Mouse (Mus musculus): ENCODE results near the gene Arhgef15. TPM values are rescaled to one million over a fixed set of nuclear protein-coding genes. Genes with fewer than 3 reads are reported as not detected.

Gene Arhgef15
- polyA plus RNA-seq, 1 experiment, result 0.25 TPM

GRCm38 (mm10) chr11:68906461-68906790 lies 50.9 kb downstream of the Arhgef15 start:
- peaks cover 15% of the 10 kb centered on the region for H3K79me3 ChIP-seq (ENCODE audit: low read depth)
- H3K4me3 ChIP-seq (ENCODE audit: insufficient read depth, poor library complexity, severe bottlenecking), result no peak overlapping the region
- H3K36me3 ChIP-seq (ENCODE audit: control insufficient read depth, insufficient read depth), result peaks cover 27% of the 10 kb centered on the region
- H3K27me3 ChIP-seq (ENCODE audit: control insufficient read depth, insufficient read depth, insufficient read length), result no peaks in the 10 kb centered on the region
- H3K79me2 ChIP-seq (ENCODE audit: control insufficient read depth, insufficient read depth), result peaks cover 25% of the 10 kb centered on the region
- TF ChIP-seq FOSL1 (IDR thresholded peaks at IDR 0.05; ENCODE audit: insufficient read depth, low read length, poor library complexity, severe bottlenecking) (no peak), USF1 (IDR thresholded peaks at IDR 0.05; ENCODE audit: low read depth) (no peak), CEBPB (IDR thresholded peaks at IDR 0.05; ENCODE audit: low read depth) (no peak), CTCF (IDR thresholded peaks at IDR 0.05; ENCODE audit: control insufficient read depth, insufficient read depth, insufficient read length) (no peak), MYOG (IDR thresholded peaks at IDR 0.05; ENCODE audit: control insufficient read depth, extremely low read depth, insufficient read length) (no peak), MAX (IDR thresholded peaks at IDR 0.05) (no peak), MYOD1 (IDR thresholded peaks at IDR 0.05; ENCODE audit: control insufficient read depth, insufficient read length, low read depth) (no peak)
- no peak overlapping the region for H3ac ChIP-seq (ENCODE audit: control insufficient read depth, insufficient read length, low read depth)

DNA sequence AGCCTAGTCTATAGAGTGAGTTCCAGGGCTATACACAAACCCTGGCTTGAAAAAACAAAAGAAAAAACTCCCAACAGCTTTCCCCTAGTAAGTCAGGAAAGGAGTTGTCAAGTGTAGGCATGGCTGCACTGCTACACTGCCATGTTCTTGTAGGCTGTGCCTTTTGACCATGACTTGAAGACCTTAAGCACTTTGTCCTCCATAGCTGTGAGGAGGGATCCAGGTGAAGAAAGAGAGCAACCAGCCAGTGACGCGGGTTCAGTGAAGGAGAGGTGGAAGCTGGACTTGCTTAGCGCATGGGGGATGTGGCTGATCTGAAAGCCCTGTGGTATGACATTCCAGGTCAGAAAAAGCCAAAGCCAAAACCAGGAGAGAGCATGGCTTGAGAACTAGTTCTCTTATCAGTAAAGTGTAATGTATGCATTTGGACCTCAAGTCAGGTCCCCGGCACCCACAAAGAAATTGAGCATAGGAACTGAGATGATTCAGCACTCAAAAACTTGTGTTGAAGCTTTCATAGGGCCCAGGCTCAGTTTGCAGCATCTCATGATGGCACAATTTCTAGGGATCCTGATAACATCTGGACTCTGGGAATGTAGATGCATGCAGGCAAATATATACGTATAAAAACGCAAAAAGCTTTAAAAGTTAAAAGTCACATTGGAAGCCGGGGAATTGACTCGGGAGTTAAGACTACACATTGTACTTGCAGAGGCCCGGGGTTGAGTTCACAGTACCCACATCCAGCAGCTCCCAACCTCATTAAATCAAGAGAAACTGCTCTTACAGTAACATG lies 51.4 kb downstream of the Arhgef15 start:
- peaks cover 26% of the 10 kb centered on the region for H3K79me2 ChIP-seq (ENCODE audit: control insufficient read depth, insufficient read depth)
- H3K4me3 ChIP-seq (ENCODE audit: insufficient read depth, poor library complexity, severe bottlenecking), result no peak overlapping the region
- H3K36me3 ChIP-seq (ENCODE audit: control insufficient read depth, insufficient read depth), result peaks cover 27% of the 10 kb centered on the region
- peaks cover 15% of the 10 kb centered on the region for H3K79me3 ChIP-seq (ENCODE audit: low read depth)
- H3ac ChIP-seq (ENCODE audit: control insufficient read depth, insufficient read length, low read depth), result no peak overlapping the region
- TF ChIP-seq MAX (IDR thresholded peaks at IDR 0.05) (no peak), MYOD1 (IDR thresholded peaks at IDR 0.05; ENCODE audit: control insufficient read depth, insufficient read length, low read depth) (no peak), CTCF (IDR thresholded peaks at IDR 0.05; ENCODE audit: control insufficient read depth, insufficient read depth, insufficient read length) (no peak), MYOG (IDR thresholded peaks at IDR 0.05; ENCODE audit: control insufficient read depth, extremely low read depth, insufficient read length) (no peak), FOSL1 (IDR thresholded peaks at IDR 0.05; ENCODE audit: insufficient read depth, low read length, poor library complexity, severe bottlenecking) (no peak), USF1 (IDR thresholded peaks at IDR 0.05; ENCODE audit: low read depth) (no peak), CEBPB (IDR thresholded peaks at IDR 0.05; ENCODE audit: low read depth) (no peak)
- no peaks in the 10 kb centered on the region for H3K27me3 ChIP-seq (ENCODE audit: control insufficient read depth, insufficient read depth, insufficient read length)

GRCm38 (mm10) chr11:68905138-68905531 lies 52.1 kb downstream of the Arhgef15 start:
- Histone ChIP-seq H3K36me3 (ENCODE audit: control insufficient read depth, insufficient read depth) (peaks cover 27% of the 10 kb centered on the region), H3K4me3 (ENCODE audit: insufficient read depth, poor library complexity, severe bottlenecking) (no peak overlapping the region), H3K79me3 (ENCODE audit: low read depth) (peaks cover 15% of the 10 kb centered on the region), H3ac (ENCODE audit: control insufficient read depth, insufficient read length, low read depth) (no peak overlapping the region), H3K79me2 (ENCODE audit: control insufficient read depth, insufficient read depth) (peaks cover 26% of the 10 kb centered on the region), H3K27me3 (ENCODE audit: control insufficient read depth, insufficient read depth, insufficient read length) (no peaks in the 10 kb centered on the region)
- TF ChIP-seq FOSL1 (IDR thresholded peaks at IDR 0.05; ENCODE audit: insufficient read depth, low read length, poor library complexity, severe bottlenecking) (no peak), MYOD1 (IDR thresholded peaks at IDR 0.05; ENCODE audit: control insufficient read depth, insufficient read length, low read depth) (no peak), CTCF (IDR thresholded peaks at IDR 0.05; ENCODE audit: control insufficient read depth, insufficient read depth, insufficient read length) (no peak), MYOG (IDR thresholded peaks at IDR 0.05; ENCODE audit: control insufficient read depth, extremely low read depth, insufficient read length) (no peak), MAX (IDR thresholded peaks at IDR 0.05) (no peak), USF1 (IDR thresholded peaks at IDR 0.05; ENCODE audit: low read depth) (no peak), CEBPB (IDR thresholded peaks at IDR 0.05; ENCODE audit: low read depth) (no peak)

DNA sequence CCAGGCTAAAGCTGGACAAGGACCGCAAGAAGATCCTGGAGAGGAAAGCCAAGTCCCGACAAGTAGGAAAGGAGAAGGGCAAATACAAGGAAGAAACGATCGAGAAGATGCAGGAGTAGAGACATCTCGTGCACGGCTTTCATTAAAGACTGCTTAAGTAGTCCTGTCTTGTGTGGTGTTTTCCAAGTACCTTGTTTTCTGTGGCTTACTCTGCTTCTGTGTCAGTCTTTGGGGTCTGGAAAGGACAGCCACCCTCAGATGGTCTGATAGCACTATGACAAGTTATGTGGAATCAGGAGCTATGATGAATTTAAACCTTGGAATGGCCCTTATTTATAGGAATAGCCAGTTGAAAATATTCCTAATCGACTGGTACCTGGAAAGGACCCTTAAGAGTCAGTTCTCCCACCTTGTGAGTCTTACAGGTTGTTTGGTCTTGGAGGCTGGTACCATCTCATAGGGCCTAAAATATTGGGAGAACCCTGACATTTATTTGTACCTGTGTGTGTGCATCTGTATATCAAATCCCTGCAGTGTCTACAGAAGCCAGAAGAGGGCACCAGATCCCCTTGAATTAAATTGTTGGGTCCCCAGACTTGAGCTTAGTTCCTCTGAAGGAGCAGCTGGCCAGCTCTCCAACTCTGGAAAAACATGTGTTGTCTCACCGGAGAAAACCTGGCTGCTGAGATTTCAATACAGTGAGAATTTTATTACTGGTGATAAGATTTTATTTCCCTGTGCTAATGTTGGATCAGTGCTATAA lies 52.7 kb downstream of the Arhgef15 start:
- Histone ChIP-seq H3K36me3 (ENCODE audit: control insufficient read depth, insufficient read depth) (peaks cover 27% of the 10 kb centered on the region), H3K79me2 (ENCODE audit: control insufficient read depth, insufficient read depth) (peaks cover 26% of the 10 kb centered on the region), H3K79me3 (ENCODE audit: low read depth) (peaks cover 15% of the 10 kb centered on the region), H3ac (ENCODE audit: control insufficient read depth, insufficient read length, low read depth) (no peak overlapping the region), H3K4me3 (ENCODE audit: insufficient read depth, poor library complexity, severe bottlenecking) (no peak overlapping the region), H3K27me3 (ENCODE audit: control insufficient read depth, insufficient read depth, insufficient read length) (no peaks in the 10 kb centered on the region)
- TF ChIP-seq MAX (IDR thresholded peaks at IDR 0.05), result no peak
- no peak for TF ChIP-seq CEBPB (IDR thresholded peaks at IDR 0.05; ENCODE audit: low read depth)
- TF ChIP-seq MYOG (IDR thresholded peaks at IDR 0.05; ENCODE audit: control insufficient read depth, extremely low read depth, insufficient read length), result no peak
- no peak for TF ChIP-seq MYOD1 (IDR thresholded peaks at IDR 0.05; ENCODE audit: control insufficient read depth, insufficient read length, low read depth)
- no peak for TF ChIP-seq USF1 (IDR thresholded peaks at IDR 0.05; ENCODE audit: low read depth)

GRCm38 (mm10) chr11:68903775-68904174 lies 53.5 kb downstream of the Arhgef15 start:
- TF ChIP-seq MYOG (IDR thresholded peaks at IDR 0.05; ENCODE audit: control insufficient read depth, extremely low read depth, insufficient read length) (no peak), MAX (IDR thresholded peaks at IDR 0.05) (no peak), USF1 (IDR thresholded peaks at IDR 0.05; ENCODE audit: low read depth) (no peak), FOSL1 (IDR thresholded peaks at IDR 0.05; ENCODE audit: insufficient read depth, low read length, poor library complexity, severe bottlenecking) (no peak), MYOD1 (IDR thresholded peaks at IDR 0.05; ENCODE audit: control insufficient read depth, insufficient read length, low read depth) (no peak)
- no peak overlapping the region for H3K4me3 ChIP-seq (ENCODE audit: insufficient read depth, poor library complexity, severe bottlenecking)
- no peaks in the 10 kb centered on the region for H3K27me3 ChIP-seq (ENCODE audit: control insufficient read depth, insufficient read depth, insufficient read length)
- peaks cover 15% of the 10 kb centered on the region for H3K79me3 ChIP-seq (ENCODE audit: low read depth)
- no peak overlapping the region for H3ac ChIP-seq (ENCODE audit: control insufficient read depth, insufficient read length, low read depth)
- H3K79me2 ChIP-seq (ENCODE audit: control insufficient read depth, insufficient read depth), result peaks cover 26% of the 10 kb centered on the region
- H3K36me3 ChIP-seq (ENCODE audit: control insufficient read depth, insufficient read depth), result peaks cover 27% of the 10 kb centered on the region
